Mouse (Mus musculus): ENCODE measurements around the gene Ntf3.

Gene Ntf3

DNA sequence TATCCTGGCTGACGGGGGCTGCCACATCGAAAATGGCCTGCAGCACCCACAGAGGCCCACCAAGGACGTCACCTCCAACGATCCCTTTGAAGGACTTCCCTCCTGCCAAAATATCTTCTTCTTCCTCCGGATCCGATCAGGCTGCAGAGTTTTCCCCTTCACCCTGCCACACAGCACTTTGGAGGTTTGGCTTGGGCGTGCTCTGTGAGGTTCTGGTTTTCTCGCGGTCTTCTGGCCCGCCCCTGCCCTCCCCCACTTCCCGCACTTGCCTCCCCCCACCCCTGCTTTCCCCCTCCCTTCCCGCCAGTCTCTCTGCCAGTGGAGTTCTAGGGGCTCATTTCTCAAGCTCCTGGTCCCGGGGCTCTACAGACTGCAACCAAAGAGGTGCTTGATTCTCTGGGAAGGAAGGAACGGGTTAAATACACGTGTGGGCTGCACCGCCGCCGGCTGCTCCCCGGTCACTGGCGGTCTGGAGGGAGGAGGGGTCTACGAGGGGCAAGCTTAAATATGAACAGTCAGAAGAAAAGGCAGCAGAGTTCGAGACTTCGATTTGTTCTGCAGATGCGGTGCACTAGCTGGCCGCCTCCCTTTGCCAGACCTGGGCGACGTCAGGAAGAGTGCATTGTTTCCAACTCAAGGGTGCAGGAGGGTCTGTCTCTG lies at the start of gene Ntf3:
TSS of gene Ntf3 (minus strand) at position 363 of the 660 bp plus-strand sequence.
- DNase-seq (ENCODE audit: extremely low spot score) = peak; percentile 70

DNA sequence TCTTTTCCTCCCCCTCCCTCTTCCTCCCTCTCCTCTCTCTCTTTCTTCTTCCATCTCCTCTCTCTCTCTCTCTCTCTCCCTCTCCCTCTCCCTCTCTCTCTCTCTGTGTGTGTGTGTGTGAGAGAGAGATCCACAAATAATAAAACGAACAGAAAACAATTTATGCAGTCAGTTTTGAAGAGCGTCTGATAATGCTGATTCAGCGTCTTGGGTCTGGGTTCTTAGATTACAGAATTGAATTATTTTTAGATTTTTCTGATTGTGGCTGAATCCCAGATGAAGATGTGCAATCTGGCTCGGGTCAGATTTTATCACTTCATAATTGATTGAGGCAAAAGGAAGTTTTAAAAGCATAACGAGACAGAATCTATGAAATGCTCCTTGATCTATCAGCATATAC lies 46.6 kb upstream of the Ntf3 start:
- no peak for DNase-seq (ENCODE audit: extremely low spot score)

DNA sequence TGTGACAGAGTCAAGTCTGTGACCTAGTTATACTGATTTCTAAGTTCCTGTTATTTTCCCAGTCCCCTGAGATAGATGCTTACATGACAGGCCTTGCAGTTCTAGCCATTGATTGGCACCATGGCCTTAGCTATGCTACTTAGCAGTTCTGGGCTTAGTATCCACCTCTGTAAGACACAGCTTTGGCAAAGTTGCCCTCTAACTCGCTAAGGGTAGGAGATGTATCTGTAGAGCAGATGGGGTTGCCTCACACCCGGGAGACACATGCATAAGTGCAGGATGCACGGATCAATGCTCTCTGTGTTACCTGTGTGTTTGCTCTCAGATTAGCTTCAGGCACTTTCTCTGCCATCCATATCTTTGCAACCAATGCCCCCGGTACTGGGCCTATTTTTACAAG lies 36.7 kb upstream of the Ntf3 start:
- no peak for DNase-seq (ENCODE audit: extremely low spot score)

DNA sequence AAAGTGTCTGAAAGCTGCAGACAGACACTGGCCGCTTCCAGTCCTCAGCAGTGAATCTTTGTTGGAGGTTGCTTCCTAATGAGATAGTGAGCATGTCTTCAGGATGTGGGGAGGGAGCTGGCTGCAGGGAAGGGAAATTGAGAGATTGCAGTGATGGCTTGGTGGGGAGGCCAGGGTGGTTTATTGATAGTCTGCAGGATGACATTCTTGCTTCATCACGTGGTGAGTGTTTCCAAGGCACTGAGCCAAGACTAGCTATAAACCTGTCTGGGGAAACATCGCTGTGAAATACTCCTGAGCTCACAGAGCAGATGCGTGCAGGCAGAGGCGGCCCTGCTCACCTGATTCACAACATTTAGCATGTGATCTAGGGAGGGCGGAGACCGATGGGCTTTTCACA lies 36.2 kb upstream of the Ntf3 start:
- no peak for DNase-seq (ENCODE audit: extremely low spot score)

DNA sequence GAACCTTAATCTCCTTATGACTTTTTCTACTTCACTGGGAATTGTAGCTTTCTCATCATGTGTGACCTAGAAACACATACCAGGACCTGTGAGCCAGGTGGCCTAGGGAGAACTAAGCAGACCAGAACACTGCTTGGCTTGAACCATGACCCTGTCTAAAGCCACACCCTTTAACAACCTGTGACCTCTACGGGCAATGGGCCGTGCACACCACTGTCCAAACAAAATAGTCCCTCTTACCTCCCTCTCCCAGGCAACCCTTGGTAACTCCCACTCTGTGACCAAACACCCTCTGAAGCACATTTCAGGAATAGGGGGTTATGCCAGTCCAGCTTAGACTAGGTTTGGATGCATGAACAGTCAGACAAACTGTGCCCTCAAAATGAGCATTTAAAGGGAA lies 35.0 kb upstream of the Ntf3 start:
- no peak for DNase-seq (ENCODE audit: extremely low spot score)

DNA sequence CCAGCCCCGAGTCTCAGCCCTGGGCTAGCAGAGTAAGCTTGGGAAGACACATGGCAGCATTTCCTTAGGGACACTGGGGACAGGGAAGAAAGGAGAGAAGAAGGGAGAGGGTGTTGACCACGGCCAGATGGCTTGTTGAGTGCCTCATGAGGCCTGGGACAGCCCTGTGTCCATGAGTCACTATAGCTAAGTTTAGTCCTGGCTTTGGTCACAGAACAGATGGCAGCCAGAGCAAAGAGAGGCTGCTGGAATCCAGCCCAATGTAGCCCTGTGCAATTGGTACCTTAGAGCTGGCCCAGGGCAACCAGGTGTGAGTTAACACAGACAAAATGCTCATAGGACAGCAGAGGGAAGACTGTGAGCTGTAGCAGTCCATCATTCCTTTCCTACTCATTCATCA lies 33.2 kb upstream of the Ntf3 start:
- DNase-seq (ENCODE audit: extremely low spot score) = no peak

DNA sequence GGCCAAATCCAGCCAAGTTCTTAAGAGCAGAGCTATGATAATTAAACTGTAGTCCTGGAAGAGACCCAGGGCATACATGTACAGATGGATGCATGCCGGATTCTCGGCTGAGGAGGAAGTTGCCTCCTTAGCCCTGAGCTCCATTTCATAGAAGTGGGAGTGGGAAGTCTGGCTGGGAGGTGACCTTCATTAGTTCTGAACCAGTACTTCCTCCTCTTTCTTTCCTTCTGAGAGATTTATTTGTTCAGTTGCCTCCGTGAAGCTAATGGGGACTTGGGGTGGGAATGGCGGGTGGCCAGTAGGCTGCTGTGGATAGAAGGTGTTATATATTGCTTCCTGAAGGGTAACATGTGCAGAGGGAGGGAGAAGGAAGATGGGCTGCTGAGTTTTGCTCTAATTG lies 28.1 kb upstream of the Ntf3 start:
- DNase-seq (ENCODE audit: extremely low spot score) = no peak

DNA sequence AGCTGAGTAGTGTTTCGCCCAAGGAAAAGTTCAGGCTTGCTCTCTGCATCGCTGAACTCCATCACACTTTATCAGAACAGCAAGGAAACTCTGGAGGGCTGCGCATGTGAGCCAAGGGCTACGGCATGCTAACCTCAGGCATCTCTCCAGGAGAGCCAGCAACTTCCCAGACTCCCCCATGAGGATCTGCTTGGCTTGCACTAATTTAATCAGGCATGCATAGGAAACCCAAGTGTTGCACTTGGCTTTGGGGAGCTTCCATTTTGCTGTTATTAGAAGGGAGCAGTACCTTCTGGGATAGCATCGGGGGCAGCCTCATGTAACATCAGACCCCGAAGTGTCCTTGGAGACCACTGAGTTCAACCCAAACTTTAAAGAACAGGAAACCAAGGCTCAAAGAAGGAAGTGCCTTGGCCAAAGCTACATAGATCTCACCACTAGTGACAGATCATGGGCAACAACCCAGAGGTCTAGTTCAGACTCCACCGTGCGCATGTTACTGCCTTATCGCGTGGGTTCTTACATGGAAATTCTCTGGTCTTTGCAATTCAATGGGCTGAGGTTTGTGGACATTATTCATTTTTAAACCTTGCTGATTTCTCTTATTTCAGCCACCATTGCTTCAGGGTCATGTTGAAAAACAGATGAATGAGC lies 23.6 kb upstream of the Ntf3 start:
- DNase-seq (ENCODE audit: extremely low spot score) = no peak

DNA sequence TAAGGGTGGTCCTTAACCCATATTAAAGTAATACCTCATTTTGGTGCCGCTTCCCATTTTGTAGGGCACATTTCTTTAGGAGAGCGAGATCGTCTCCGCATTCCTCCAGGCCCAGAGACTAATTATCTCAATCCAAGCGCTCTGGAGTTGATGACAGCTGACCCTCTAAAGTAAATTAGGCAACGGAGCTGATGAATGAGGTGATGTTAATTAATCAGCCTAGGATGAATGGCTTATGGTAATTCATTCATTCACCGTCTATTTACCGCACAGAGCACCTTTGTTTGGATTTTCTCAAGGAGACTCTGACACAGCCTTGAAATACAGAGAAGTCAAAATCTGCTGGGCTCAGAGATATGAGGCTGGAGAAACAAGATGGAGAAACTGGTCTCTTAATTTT lies 20.7 kb upstream of the Ntf3 start:
- DNase-seq (ENCODE audit: extremely low spot score) = no peak

DNA sequence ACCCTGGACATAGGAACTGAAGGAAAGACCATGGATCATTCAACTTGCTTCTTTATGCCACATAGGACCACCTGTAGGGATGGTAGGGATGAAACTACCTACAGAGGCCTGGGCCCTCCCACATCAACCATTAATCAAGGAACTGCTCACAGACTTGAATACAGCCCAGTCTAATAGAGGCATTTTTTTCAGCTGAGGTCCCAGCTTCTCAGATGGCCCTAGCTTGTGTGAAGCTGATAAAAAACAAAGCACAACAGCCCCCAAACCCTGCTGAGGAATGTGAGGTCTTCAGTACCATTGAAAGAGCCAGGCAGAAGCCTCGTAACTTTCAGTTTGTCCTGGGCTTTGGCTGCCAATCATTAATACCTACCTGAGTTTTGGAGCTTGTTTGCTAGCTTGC lies 19.4 kb upstream of the Ntf3 start:
- no peak for DNase-seq (ENCODE audit: extremely low spot score)

DNA sequence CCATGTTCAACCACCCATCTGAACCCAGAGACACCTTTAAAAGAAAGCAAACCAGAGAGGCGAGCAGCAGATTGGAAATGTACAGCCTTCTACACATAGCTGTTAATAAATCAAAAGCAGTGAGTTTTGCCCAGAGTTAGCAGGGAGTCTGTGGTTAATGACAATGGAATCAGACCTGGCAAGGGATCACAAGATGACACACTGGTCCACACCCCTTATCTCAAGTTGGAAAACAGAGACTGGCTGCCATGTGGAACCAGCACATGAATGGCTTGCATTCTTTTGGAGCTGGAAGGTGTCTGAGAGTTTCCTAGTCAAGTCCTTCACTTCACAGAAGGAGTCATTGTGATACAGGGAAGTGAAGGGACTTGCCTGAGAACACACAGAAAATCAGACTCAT lies 5.4 kb upstream of the Ntf3 start:
- no peak for DNase-seq (ENCODE audit: extremely low spot score)

DNA sequence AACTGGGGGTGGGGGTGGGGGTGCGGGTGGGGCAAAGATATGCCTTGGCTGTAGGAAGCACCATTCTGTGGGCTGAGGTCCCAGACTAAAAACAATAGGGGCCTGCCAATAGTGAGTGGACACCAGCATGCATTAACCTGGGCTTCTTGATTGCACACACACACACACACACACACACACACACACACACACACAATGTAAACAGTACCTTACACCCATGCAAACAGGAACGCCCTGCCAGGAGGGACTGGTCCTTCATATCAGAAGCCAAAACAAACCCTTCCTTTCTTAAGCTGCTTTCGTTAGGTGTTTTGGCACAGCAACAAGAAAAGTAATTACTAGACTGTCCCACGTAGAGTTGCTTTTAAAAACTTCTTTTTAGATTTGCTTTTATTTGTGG lies 4.1 kb upstream of the Ntf3 start:
- no peak for DNase-seq (ENCODE audit: extremely low spot score)

DNA sequence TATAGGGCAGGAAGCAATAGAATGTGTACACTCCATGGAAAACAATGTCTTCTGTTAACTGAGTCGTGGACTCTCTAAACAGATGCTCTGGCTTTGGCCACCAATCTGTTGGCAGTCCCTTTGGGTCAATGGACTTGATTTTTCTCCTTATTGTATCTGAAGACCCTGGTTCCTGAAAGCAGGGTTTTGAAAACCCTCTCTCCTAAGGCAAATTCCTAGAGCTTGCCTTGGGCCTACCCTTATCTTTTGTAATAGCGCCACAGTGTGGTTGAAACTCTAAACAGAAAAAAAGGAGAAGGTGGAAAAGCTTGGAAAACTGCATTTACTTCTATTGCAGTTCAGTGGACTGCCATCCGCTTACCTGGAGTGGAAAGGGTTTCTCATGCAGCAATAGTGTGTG lies 1.0 kb upstream of the Ntf3 start:
- peak; percentile 67 for DNase-seq (ENCODE audit: extremely low spot score)

DNA sequence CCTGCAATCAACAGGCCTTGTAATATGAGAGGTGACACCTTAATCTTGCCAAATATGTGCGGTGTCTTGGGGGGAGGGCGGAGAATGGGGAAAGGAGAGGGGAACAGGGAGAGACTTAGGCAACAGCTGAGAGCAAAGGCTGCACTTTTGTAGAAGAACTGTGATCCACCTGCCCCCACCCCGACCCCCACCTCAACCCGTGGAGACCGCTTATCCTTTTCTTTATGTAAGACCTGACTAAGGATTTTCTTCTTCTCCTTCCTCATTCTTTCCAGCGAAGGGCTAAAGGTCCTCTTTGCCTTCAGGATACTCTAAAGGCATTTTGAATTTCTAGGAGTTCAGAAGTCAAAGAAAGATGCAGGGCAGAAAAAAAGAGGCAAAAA lies 489 bp upstream of the Ntf3 start:
- DNase-seq (ENCODE audit: extremely low spot score) = no peak

DNA sequence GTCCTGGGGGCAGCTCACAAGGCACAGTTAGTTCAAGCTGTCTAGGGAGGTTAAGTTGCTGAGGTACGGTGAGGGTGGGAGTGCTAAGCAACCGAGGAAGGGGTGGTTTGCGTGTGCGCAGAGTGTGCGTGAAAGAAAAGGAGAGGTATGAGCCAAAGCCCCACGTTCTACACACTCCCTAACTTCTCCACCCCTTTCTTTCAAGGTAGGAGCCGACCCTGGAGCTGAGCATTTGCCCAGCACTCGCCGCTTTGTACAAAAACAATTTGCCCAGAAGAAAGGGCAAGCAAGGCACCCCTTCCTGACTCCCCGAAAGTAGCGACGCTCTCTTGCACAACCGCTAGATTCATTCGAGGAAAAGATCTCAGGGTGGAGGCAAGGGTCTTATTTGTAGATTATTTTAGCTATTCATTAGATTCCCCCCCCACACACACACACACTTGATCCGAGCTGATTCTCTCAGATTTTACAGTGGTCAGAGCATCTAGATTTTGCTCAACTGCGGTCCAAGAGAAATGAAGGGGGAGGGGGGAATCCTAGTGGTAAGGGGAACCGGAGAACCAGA lies 1.0 kb downstream of the Ntf3 start:
- DNase-seq (ENCODE audit: extremely low spot score) = no peak

DNA sequence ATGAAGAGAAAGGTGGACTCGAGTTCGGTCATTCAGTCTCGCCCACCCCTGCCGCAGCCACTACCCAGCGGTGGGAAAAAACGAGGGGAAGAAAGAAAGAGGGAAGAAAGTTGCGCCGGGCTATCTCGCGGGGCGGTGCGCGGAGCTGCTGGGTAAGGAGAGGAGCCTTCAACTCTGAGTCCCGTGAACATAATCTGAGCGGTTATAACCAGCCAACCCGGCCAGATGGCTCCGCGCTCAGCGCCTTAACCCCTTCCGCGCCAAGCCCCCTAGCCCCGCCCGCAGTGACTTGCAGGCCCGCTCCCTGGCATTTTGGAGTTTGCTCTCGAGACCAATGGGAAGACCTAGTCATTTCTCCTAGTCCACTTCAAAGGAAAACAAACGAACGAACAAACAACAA lies 1.9 kb downstream of the Ntf3 start:
- peak; percentile 78 for DNase-seq (ENCODE audit: extremely low spot score)

DNA sequence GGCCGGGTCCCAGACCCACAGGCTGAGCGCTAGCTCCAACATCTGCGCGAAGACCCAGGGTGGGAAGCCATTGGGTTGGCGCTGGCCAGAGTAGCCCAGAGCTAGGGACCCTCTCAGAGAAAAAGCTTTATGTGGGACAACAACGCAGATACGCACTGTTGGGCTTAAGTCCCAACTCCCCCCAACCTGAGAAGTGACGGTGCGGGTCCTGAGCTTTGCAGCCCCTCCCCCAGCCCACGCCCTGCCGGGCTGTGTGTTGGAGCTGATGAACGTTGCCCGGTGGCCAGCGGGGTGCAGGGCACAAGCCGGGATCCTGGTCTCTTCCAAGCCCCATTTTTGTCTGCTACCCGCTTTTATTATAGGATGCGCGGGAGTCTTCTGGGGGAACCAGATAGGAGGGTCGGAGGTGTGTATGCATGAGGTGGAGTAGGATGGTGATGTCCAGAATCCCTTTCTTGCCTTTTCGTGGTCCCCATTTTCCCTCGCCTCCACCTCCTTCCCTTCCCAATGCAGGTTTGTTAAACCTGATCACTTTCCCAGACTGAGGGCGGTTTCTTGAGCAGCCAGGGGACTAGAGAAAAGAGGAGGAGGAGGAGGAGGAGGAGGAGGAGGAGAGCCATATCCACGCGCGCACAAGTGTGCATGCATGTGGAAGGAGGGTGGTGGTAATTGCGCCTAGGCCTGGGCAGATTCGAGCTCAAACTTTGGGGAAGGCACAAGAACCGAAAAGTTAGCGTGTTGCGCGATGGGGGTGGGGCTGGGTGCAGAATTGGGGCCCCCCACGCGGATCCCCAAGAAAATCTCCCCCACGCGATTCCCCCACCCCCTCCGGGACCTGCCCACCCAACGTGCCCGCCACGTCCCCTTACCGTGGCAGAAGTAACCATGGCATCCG lies 2.6 kb downstream of the Ntf3 start:
- peak; percentile 46 for DNase-seq (ENCODE audit: extremely low spot score)

DNA sequence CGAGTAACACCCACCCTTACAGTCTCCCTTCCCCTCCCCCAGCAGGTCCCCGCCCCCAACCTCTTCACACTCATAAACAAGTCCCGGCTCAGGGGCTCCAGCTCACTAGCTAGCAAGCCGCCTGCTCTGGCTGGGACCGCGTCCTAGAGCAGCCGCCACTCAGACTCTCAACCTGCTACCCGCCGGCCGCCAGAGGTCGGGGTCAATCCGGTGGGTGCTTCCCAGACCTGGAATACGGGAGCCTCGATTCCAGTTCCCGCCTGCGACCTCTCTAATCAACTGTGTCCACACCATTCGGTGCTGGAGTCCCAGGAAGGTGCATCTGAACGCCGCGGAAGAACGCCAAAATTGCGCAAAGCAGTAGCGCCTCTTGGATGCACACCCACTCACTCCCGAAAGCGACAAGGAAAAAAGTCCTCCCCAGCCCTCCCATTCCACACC lies 3.5 kb downstream of the Ntf3 start:
- DNase-seq (ENCODE audit: extremely low spot score) = peak; percentile 77

DNA sequence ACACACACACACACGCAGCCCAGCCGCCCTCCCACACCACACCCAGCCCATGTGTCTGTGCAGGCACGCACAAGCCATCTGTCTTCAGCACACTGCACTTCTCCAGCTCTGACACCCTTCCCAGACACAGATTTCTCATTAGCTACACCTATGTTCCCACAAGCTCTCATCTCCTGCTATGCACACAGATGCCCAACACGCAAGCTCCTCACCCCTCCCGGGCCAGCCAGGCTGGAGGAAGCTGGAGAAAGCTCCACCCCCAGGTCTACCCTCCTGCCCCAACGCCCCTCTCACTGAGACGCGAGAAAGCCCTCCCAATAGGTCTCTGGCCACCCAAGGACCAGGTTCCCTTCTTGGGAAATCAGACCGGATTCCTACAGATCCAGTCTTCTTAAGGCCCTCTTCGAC lies 4.4 kb downstream of the Ntf3 start:
- DNase-seq (ENCODE audit: extremely low spot score) = peak; percentile 59

DNA sequence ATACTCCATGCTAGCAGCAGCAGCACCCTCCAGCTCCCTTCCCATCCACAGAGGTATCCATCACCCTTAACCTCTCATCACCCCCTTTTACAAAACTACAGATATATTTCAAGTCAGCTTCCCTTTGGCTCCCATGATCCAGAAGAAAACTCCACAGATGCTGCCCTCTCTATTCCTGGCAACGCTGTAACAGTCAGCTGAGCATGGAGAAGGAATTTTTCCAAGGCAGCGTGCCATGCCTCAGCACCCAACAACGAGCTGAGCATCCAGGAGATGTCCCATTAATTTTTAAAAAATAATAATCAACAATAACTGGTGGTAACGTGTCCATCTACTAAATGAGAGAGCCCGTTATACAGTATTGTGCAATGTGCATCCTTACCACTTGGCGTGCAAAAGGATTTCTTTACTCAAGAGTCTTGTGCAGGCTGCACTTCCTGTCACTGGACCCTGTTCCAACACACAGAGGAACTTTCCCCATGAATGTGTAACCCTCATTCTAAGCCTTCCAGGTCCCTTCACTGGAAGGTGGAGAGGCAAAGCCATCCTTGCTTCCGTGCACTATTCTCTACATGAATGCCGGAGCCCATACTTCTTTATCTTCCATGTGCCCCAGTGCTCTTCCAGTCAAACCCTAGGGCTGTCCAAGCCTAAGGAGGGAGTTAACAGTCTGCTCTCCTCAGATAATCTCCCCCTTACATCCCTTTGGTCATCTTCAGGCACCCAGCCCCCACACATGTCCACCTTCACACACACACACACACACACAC lies 5.0 kb downstream of the Ntf3 start:
- DNase-seq (ENCODE audit: extremely low spot score) = no peak

DNA sequence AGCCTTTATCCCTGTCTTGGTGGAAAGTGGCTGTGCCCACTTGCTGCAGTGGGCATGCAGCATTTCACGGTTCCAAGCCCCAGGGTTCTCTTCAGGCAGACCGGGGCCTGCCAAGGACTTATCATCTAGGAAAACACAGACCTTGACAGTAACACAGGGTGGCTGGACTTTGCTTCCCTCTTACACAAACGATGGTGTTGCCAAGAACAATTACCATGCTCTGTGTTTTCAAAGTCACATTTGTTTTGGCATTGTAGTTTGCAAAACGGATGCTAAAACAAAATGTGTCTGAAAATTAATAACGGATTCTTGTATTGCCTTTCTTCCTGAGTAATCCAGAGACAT lies 6.7 kb downstream of the Ntf3 start:
- DNase-seq (ENCODE audit: extremely low spot score) = no peak
